Mouse (Mus musculus): Measurements from ENCODE around the gene Mob3c. TPM values are rescaled to one million over a fixed set of nuclear protein-coding genes. Genes with fewer than 3 reads are reported as not detected.

The Mob3c gene
- polyA plus RNA-seq, 1 experiment, result 3.5 TPM

DNA sequence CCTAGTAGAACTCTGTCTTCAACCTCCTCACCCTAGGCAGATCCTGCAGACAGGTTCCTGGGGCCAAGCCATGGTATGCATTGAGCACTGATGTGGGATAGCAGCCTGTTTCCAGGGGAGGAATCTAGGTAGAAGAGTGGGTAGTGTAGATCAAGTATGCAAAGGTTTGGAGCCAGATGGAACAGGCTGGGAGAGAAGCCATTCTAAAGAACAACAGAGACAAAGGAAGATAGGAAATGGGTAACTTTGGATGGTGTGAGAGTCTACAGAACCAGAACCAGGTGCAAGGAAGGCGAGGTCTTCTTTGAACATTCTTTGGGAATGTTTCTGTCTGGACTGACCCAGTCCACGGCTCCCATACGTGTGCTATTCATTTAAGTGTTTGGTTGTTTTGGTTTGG lies 826 bp upstream of the Mob3c start:
- no peaks in the 10 kb centered on the region for H3K79me3 ChIP-seq (ENCODE audit: low read depth)
- H3K4me3 ChIP-seq (ENCODE audit: insufficient read depth, poor library complexity, severe bottlenecking), result no peak overlapping the region
- TF ChIP-seq FOSL1 (IDR thresholded peaks at IDR 0.05; ENCODE audit: insufficient read depth, low read length, poor library complexity, severe bottlenecking), result no peak
- no peak for TF ChIP-seq MAX (IDR thresholded peaks at IDR 0.05)
- TF ChIP-seq CTCF (IDR thresholded peaks at IDR 0.05; ENCODE audit: control insufficient read depth, insufficient read depth, insufficient read length), result no peak
- no peak for TF ChIP-seq MYOD1 (IDR thresholded peaks at IDR 0.05; ENCODE audit: control insufficient read depth, insufficient read length, low read depth)
- no peak for TF ChIP-seq MYOG (IDR thresholded peaks at IDR 0.05; ENCODE audit: control insufficient read depth, extremely low read depth, insufficient read length)
- TF ChIP-seq USF1 (IDR thresholded peaks at IDR 0.05; ENCODE audit: low read depth), result no peak
- no peak for TF ChIP-seq CEBPB (IDR thresholded peaks at IDR 0.05; ENCODE audit: low read depth)
- H3K36me3 ChIP-seq (ENCODE audit: control insufficient read depth, insufficient read depth), result peaks cover 3% of the 10 kb centered on the region
- peaks cover 15% of the 10 kb centered on the region for H3K79me2 ChIP-seq (ENCODE audit: control insufficient read depth, insufficient read depth)
- H3K27me3 ChIP-seq (ENCODE audit: control insufficient read depth, insufficient read depth, insufficient read length), result no peaks in the 10 kb centered on the region
- no peak overlapping the region for H3ac ChIP-seq (ENCODE audit: control insufficient read depth, insufficient read length, low read depth)

DNA sequence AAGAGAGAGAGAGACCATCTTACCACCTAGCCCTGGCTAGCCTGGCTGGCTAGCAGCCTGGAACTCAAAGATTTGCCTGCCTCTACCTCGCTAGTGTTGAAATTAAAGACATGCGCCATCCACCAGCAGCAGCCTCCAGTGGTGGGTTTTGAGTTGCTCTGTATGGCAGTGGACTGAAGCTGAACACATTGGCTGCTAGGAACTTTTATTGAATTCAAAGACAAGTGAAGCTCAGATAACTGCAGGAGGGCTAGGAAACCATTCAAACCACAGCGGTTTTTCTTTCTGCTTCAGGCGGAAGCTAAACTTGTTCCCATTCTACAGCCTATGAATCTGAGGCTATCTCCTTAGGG lies 381 bp upstream of the Mob3c start:
- Histone ChIP-seq H3K27me3 (ENCODE audit: control insufficient read depth, insufficient read depth, insufficient read length) (no peaks in the 10 kb centered on the region), H3K4me3 (ENCODE audit: insufficient read depth, poor library complexity, severe bottlenecking) (peak overlapping the region; percentile 79), H3K79me2 (ENCODE audit: control insufficient read depth, insufficient read depth) (peaks cover 15% of the 10 kb centered on the region), H3K79me3 (ENCODE audit: low read depth) (no peaks in the 10 kb centered on the region), H3K36me3 (ENCODE audit: control insufficient read depth, insufficient read depth) (peaks cover 3% of the 10 kb centered on the region), H3ac (ENCODE audit: control insufficient read depth, insufficient read length, low read depth) (no peak overlapping the region)
- TF ChIP-seq MYOD1 (IDR thresholded peaks at IDR 0.05; ENCODE audit: control insufficient read depth, insufficient read length, low read depth) (no peak), CEBPB (IDR thresholded peaks at IDR 0.05; ENCODE audit: low read depth) (no peak), MAX (IDR thresholded peaks at IDR 0.05) (no peak), MYOG (IDR thresholded peaks at IDR 0.05; ENCODE audit: control insufficient read depth, extremely low read depth, insufficient read length) (no peak), USF1 (IDR thresholded peaks at IDR 0.05; ENCODE audit: low read depth) (no peak), CTCF (IDR thresholded peaks at IDR 0.05; ENCODE audit: control insufficient read depth, insufficient read depth, insufficient read length) (no peak), FOSL1 (IDR thresholded peaks at IDR 0.05; ENCODE audit: insufficient read depth, low read length, poor library complexity, severe bottlenecking) (no peak)

DNA sequence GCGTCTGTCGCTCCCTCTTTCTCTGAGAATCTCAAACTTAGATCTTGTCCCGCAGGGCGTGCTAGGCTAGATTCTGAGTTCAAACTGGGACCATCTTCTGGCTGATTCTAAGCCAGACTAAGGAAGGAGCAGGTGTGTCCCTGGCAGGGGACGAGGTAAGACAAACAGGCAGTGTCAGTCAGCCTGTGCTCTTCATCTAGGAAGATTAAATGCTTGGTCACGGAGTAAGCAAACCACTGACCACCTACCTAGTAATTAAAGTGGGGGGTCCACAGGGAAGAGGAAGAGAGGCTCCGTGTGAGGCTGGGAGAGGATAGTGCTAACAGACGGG lies 645 bp downstream of the Mob3c start:
- Histone ChIP-seq H3K4me3 (ENCODE audit: insufficient read depth, poor library complexity, severe bottlenecking) (peak overlapping the region; percentile 79), H3K27me3 (ENCODE audit: control insufficient read depth, insufficient read depth, insufficient read length) (no peaks in the 10 kb centered on the region), H3K79me3 (ENCODE audit: low read depth) (no peaks in the 10 kb centered on the region), H3K36me3 (ENCODE audit: control insufficient read depth, insufficient read depth) (peaks cover 4% of the 10 kb centered on the region), H3K79me2 (ENCODE audit: control insufficient read depth, insufficient read depth) (peaks cover 15% of the 10 kb centered on the region), H3ac (ENCODE audit: control insufficient read depth, insufficient read length, low read depth) (peak overlapping the region; percentile 68)
- no peak for TF ChIP-seq MAX (IDR thresholded peaks at IDR 0.05)
- no peak for TF ChIP-seq MYOG (IDR thresholded peaks at IDR 0.05; ENCODE audit: control insufficient read depth, extremely low read depth, insufficient read length)

DNA sequence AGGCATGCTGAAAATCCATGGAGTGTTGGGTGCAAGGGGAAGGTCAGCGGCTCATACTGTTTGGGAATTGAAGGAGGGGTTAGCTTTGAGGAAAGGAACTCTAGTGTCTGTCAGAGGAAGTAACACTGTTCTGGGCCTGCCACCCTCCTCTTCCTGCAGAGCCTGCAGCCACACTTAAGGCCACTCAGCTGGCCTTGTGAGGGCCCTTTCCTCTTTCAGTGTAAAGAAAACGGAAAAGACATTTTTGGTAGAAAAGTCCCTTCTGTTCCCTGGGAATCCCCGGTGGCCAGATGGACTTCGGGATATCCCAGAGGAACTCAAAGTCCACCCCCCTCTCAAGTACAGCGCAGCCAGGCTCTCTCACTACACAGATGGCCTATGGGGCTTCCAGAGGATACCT lies 2.6 kb downstream of the Mob3c start:
- H3K79me2 ChIP-seq (ENCODE audit: control insufficient read depth, insufficient read depth), result peaks cover 15% of the 10 kb centered on the region
- H3K4me3 ChIP-seq (ENCODE audit: insufficient read depth, poor library complexity, severe bottlenecking), result no peak overlapping the region
- H3K27me3 ChIP-seq (ENCODE audit: control insufficient read depth, insufficient read depth, insufficient read length), result no peaks in the 10 kb centered on the region
- H3K36me3 ChIP-seq (ENCODE audit: control insufficient read depth, insufficient read depth), result peaks cover 20% of the 10 kb centered on the region
- no peak overlapping the region for H3ac ChIP-seq (ENCODE audit: control insufficient read depth, insufficient read length, low read depth)
- TF ChIP-seq FOSL1 (IDR thresholded peaks at IDR 0.05; ENCODE audit: insufficient read depth, low read length, poor library complexity, severe bottlenecking) (no peak), USF1 (IDR thresholded peaks at IDR 0.05; ENCODE audit: low read depth) (no peak), MYOD1 (IDR thresholded peaks at IDR 0.05; ENCODE audit: control insufficient read depth, insufficient read length, low read depth) (no peak)
- H3K79me3 ChIP-seq (ENCODE audit: low read depth), result no peaks in the 10 kb centered on the region

DNA sequence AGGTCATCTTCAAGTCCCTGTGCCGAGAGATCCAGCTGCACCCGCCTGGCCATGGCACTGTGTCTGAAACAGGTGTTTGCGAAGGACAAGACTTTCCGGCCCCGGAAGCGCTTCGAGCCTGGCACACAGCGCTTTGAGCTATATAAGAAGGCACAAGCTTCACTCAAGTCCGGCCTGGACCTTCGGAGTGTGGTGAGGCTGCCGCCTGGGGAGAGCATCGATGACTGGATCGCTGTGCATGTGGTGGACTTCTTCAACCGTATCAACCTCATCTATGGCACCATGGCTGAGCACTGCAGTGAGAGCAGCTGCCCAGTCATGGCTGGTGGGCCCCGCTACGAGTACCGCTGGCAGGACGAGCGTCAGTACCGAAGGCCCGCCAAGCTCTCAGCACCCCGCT lies 3.3 kb downstream of the Mob3c start:
- Histone ChIP-seq H3K79me2 (ENCODE audit: control insufficient read depth, insufficient read depth) (peaks cover 15% of the 10 kb centered on the region), H3K79me3 (ENCODE audit: low read depth) (no peaks in the 10 kb centered on the region), H3ac (ENCODE audit: control insufficient read depth, insufficient read length, low read depth) (no peak overlapping the region), H3K36me3 (ENCODE audit: control insufficient read depth, insufficient read depth) (peaks cover 21% of the 10 kb centered on the region), H3K4me3 (ENCODE audit: insufficient read depth, poor library complexity, severe bottlenecking) (no peak overlapping the region), H3K27me3 (ENCODE audit: control insufficient read depth, insufficient read depth, insufficient read length) (no peaks in the 10 kb centered on the region)
- TF ChIP-seq CEBPB (IDR thresholded peaks at IDR 0.05; ENCODE audit: low read depth) (no peak), MAX (IDR thresholded peaks at IDR 0.05) (no peak), MYOG (IDR thresholded peaks at IDR 0.05; ENCODE audit: control insufficient read depth, extremely low read depth, insufficient read length) (no peak), FOSL1 (IDR thresholded peaks at IDR 0.05; ENCODE audit: insufficient read depth, low read length, poor library complexity, severe bottlenecking) (no peak), USF1 (IDR thresholded peaks at IDR 0.05; ENCODE audit: low read depth) (no peak), MYOD1 (IDR thresholded peaks at IDR 0.05; ENCODE audit: control insufficient read depth, insufficient read length, low read depth) (no peak), CTCF (IDR thresholded peaks at IDR 0.05; ENCODE audit: control insufficient read depth, insufficient read depth, insufficient read length) (no peak)

DNA sequence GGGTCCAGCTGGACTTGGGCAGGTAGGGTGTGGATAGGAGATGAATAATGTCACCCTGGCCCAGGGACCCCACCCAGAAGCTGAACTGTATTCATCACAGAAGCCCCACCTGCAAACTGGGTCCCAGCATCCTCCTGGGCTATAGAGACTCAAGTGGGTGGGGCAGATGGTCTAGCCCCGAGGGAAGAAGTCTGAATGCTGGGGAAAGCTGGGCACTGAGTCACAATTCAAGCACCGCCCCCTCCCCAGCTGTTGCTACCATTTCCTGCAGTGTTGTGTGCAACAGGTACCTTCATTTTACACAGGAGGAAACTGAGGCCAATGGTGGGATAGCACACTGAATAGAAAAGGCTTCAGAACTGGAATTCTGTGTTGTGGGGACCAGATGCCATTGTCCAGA lies 4.1 kb downstream of the Mob3c start:
- Histone ChIP-seq H3K79me2 (ENCODE audit: control insufficient read depth, insufficient read depth) (peaks cover 15% of the 10 kb centered on the region), H3K4me3 (ENCODE audit: insufficient read depth, poor library complexity, severe bottlenecking) (no peak overlapping the region), H3K79me3 (ENCODE audit: low read depth) (no peaks in the 10 kb centered on the region), H3K36me3 (ENCODE audit: control insufficient read depth, insufficient read depth) (peaks cover 21% of the 10 kb centered on the region), H3K27me3 (ENCODE audit: control insufficient read depth, insufficient read depth, insufficient read length) (no peaks in the 10 kb centered on the region), H3ac (ENCODE audit: control insufficient read depth, insufficient read length, low read depth) (no peak overlapping the region)
- TF ChIP-seq MYOD1 (IDR thresholded peaks at IDR 0.05; ENCODE audit: control insufficient read depth, insufficient read length, low read depth), result peak; percentile 36
- no peak for TF ChIP-seq CTCF (IDR thresholded peaks at IDR 0.05; ENCODE audit: control insufficient read depth, insufficient read depth, insufficient read length)

Measured in C2C12 (cell line).